23 mouse cellular contexts compared by ENCODE assay signal in genomic region chr8:105780298-105780697, GRCm38 (mm10). TPM values are rescaled to one million over a fixed set of nuclear protein-coding genes. Genes with fewer than 3 reads are reported as not detected.
"Had no signal": no experiment of that assay in that cellular context is flagged by ENCODE, and none has a peak within 500 bp of the region (broad histone marks: within the 10 kb centered on the region; RNA-seq: fewer than 3 reads in every experiment).

No protein-coding gene starts in this region.

- H3K27ac ChIP-seq: kidney, embryonic 15.5 days; limb, embryonic 12.5 days; limb, embryonic 15.5 days; liver, embryonic 14.5 days; midbrain, embryonic 10.5 days; neural tube, embryonic 12.5 days; neural tube, embryonic 15.5 days had no signal

- H3K9me3 ChIP-seq: kidney, embryonic 15.5 days; limb, embryonic 12.5 days; limb, embryonic 15.5 days; midbrain, embryonic 10.5 days; neural tube, embryonic 12.5 days; neural tube, embryonic 15.5 days had no signal

- DNase-seq: kidney, adult 11 months; kidney, adult 8-10 months; kidney, postnatal 10 days; kidney, postnatal 36 days; left cerebral cortex, postnatal 4 days; liver, postnatal 0 days; lung, embryonic 14.5 days; midbrain, embryonic 14.5 days; right cerebral cortex, adult 18-20 months; right cerebral cortex, postnatal 14 days; right cerebral cortex, postnatal 4 days; thymus, adult 18-20 months; thymus, postnatal 36 days had no signal

- H3K4me3 ChIP-seq: kidney, embryonic 15.5 days; limb, embryonic 12.5 days; limb, embryonic 15.5 days; midbrain, embryonic 10.5 days; neural tube, embryonic 12.5 days; neural tube, embryonic 15.5 days had no signal

- H3K27me3 ChIP-seq: kidney, embryonic 15.5 days; limb, embryonic 12.5 days; limb, embryonic 15.5 days; neural tube, embryonic 12.5 days; neural tube, embryonic 15.5 days had no signal

- H3K4me2 ChIP-seq: kidney, embryonic 15.5 days; limb, embryonic 12.5 days; limb, embryonic 15.5 days; liver, embryonic 11.5 days; lung, embryonic 14.5 days; neural tube, embryonic 12.5 days; neural tube, embryonic 15.5 days had no signal

- H3K4me1 ChIP-seq: kidney, embryonic 15.5 days; limb, embryonic 12.5 days; limb, embryonic 15.5 days; midbrain, embryonic 10.5 days; neural tube, embryonic 12.5 days; neural tube, embryonic 15.5 days had no signal

- H3K9ac ChIP-seq: kidney, embryonic 15.5 days; limb, embryonic 12.5 days; limb, embryonic 15.5 days; liver, embryonic 14.5 days; liver, postnatal 0 days; lung, embryonic 14.5 days; neural tube, embryonic 12.5 days; neural tube, embryonic 15.5 days had no signal

- ATAC-seq: liver, postnatal 0 days; lung, postnatal 0 days had no signal

RNA-seq across cellular contexts. Expression of gene Tsnaxip1, which starts 47.2 kb away (rescaled TPM):
- polyA plus RNA-seq: liver, postnatal 0 days; urinary bladder, adult 2 months had no signal
